Mouse (Mus musculus) CH12.LX (cell line): ENCODE measurements at regions not wholly inside any gene's neighbourhood (a gene's known extent, or its start where the extent isn't known, plus 50 kb on each side); places are given as distances from the start of the nearest gene placed in this dataset.

Experiments
- DNase-seq: peaks from one replicate; pipeline ENCODE4 v3.0.0-alpha.2; 2013; ENCODE audit errors: extremely low read depth
- H3K27ac ChIP-seq: 2 replicates; pipeline ENCODE4 v1.5.1; 2012; ENCODE audit warnings: low read depth, mild to moderate bottlenecking, control low read depth, moderate library complexity; ENCODE audit not compliant: insufficient read depth
- H3K27me3 ChIP-seq: replicated peaks from 2 replicates; pipeline ENCODE3; 2012; ENCODE audit warnings: inconsistent platforms
- H3K36me3 ChIP-seq, 2 experiments: replicated peaks in 1 of 2; 2 replicates each; pipeline versions ENCODE3 to v1.6.1; 2012; ENCODE audit warnings: inconsistent platforms in 1 of 2, low read length in 1 of 2, mild to moderate bottlenecking in 1 of 2, mixed read lengths in 1 of 2, moderate library complexity in 1 of 2; ENCODE audit not compliant: control insufficient read depth in 1 of 2, insufficient read depth in 1 of 2
- H3K4me1 ChIP-seq, 2 experiments: 2 replicates each; pipeline ENCODE4 v1.6.1; 2012; ENCODE audit warnings: inconsistent platforms in 1 of 2, moderate library complexity in 1 of 2; ENCODE audit not compliant: insufficient read depth in 2 of 2, control insufficient read depth in 1 of 2
- H3K4me2 ChIP-seq: 2 replicates; pipeline ENCODE4 v1.6.1; 2012; ENCODE audit warnings: low read depth, mild to moderate bottlenecking, control low read depth; ENCODE audit not compliant: poor library complexity, insufficient read depth, severe bottlenecking
- H3K4me3 ChIP-seq, 3 experiments: fragments of 150-350 bp in 1 of 3; sonication (generic) in 1 of 3; replicated peaks in 1 of 3; 2 replicates each; pipeline versions ENCODE3 to v1.5.1; 2011 to 2012; ENCODE audit warnings: low read depth in 2 of 3, low read length in 2 of 3, mild to moderate bottlenecking in 2 of 3, moderate library complexity in 2 of 3, control low read depth in 1 of 3, improper control_type of control experiment in 1 of 3, inconsistent platforms in 1 of 3, mixed read lengths in 1 of 3; ENCODE audit not compliant: poor library complexity in 1 of 3
- H3K79me2 ChIP-seq: replicated peaks from 2 replicates; pipeline ENCODE4 v1.6.1; 2012; ENCODE audit warnings: mild to moderate bottlenecking, moderate library complexity; ENCODE audit not compliant: control insufficient read depth, poor library complexity, insufficient read depth, severe bottlenecking; ENCODE audit errors: extremely low read depth
- H3K9ac ChIP-seq: 2 replicates; pipeline ENCODE4 v1.6.1; 2012; ENCODE audit warnings: low read depth, mild to moderate bottlenecking, control low read depth, moderate library complexity; ENCODE audit not compliant: insufficient read depth
- H3K9me3 ChIP-seq: replicated peaks from 2 replicates; pipeline ENCODE3; 2012; ENCODE audit warnings: low read length, inconsistent platforms, mixed read lengths
- BHLHE40 ChIP-seq: IDR thresholded peaks from 2 replicates; pipeline ENCODE4 v1.6.1; 2011; ENCODE audit warnings: mild to moderate bottlenecking, low read depth, low read length, improper control_type of control experiment
- CHD1 ChIP-seq: IDR thresholded peaks from 2 replicates; pipeline ENCODE4 v1.6.1; 2012; ENCODE audit warnings: low read depth, low read length, improper control_type of control experiment, inconsistent platforms
- CHD2 ChIP-seq: IDR thresholded peaks from 2 replicates; pipeline ENCODE4 v1.6.1; 2011; ENCODE audit warnings: low read length, improper control_type of control experiment
- CTCF ChIP-seq, 2 experiments: IDR thresholded peaks in 1 of 2; conservative IDR thresholded peaks in 1 of 2; 2 replicates each; pipeline ENCODE4 v1.5.1; 2011 to 2012; ENCODE audit warnings: low read depth in 2 of 2, low read length in 2 of 2, improper control_type of control experiment in 1 of 2, inconsistent platforms in 1 of 2, mild to moderate bottlenecking in 1 of 2, moderate library complexity in 1 of 2
- E2F4 ChIP-seq: IDR thresholded peaks from 2 replicates; pipeline ENCODE4 v1.6.1; 2011; ENCODE audit warnings: low read depth, low read length, improper control_type of control experiment; ENCODE audit not compliant: insufficient replicate concordance
- ELF1 ChIP-seq: IDR thresholded peaks from 2 replicates; pipeline ENCODE4 v1.6.1; 2014; ENCODE audit warnings: low read depth, mild to moderate bottlenecking, inconsistent platforms, low read length, improper control_type of control experiment
- EP300 ChIP-seq: IDR thresholded peaks from 2 replicates; pipeline ENCODE4 v1.6.1; 2011; ENCODE audit warnings: low read length, improper control_type of control experiment
- ETS1 ChIP-seq: conservative IDR thresholded peaks from 2 replicates; pipeline ENCODE4 v1.6.1; 2012; ENCODE audit warnings: low read depth, mild to moderate bottlenecking, inconsistent platforms, low read length, improper control_type of control experiment, moderate library complexity
- GABPA ChIP-seq: IDR thresholded peaks from 2 replicates; pipeline ENCODE4 v1.6.1; 2012; ENCODE audit warnings: low read depth, low read length, improper control_type of control experiment, inconsistent platforms; ENCODE audit not compliant: insufficient replicate concordance
- HCFC1 ChIP-seq: IDR thresholded peaks from 2 replicates; pipeline ENCODE4 v1.6.1; 2012; ENCODE audit warnings: low read depth, mild to moderate bottlenecking, inconsistent platforms, low read length, improper control_type of control experiment
- JUN ChIP-seq: IDR thresholded peaks from 2 replicates; pipeline ENCODE4 v1.6.1; 2011; ENCODE audit warnings: low read depth, mild to moderate bottlenecking, low read length, improper control_type of control experiment, moderate library complexity; ENCODE audit not compliant: insufficient read depth
- KAT2A ChIP-seq: IDR thresholded peaks from 2 replicates; pipeline ENCODE4 v1.6.1; 2012; ENCODE audit warnings: low read length, improper control_type of control experiment, inconsistent platforms; ENCODE audit not compliant: insufficient replicate concordance
- MAX ChIP-seq: IDR thresholded peaks from 2 replicates; pipeline ENCODE4 v1.6.1; 2011; ENCODE audit warnings: low read length, improper control_type of control experiment
- MAZ ChIP-seq: IDR thresholded peaks from 2 replicates; pipeline ENCODE4 v1.6.1; 2012; ENCODE audit warnings: low read depth, mild to moderate bottlenecking, inconsistent platforms, low read length, improper control_type of control experiment, moderate library complexity
- MEF2A ChIP-seq: IDR thresholded peaks from 2 replicates; pipeline ENCODE4 v1.6.1; 2014; ENCODE audit warnings: low read depth, mild to moderate bottlenecking, inconsistent platforms, low read length, improper control_type of control experiment, borderline replicate concordance
- MXI1 ChIP-seq: IDR thresholded peaks from 2 replicates; pipeline ENCODE4 v1.6.1; 2011; ENCODE audit warnings: mild to moderate bottlenecking, low read depth, low read length, improper control_type of control experiment
- NELFE ChIP-seq: IDR thresholded peaks from 2 replicates; pipeline ENCODE4 v1.6.1; 2011; ENCODE audit warnings: low read depth, low read length, improper control_type of control experiment
- NRF1 ChIP-seq: IDR thresholded peaks from 2 replicates; pipeline ENCODE4 v1.6.1; 2014; ENCODE audit warnings: low read depth, mild to moderate bottlenecking, inconsistent platforms, low read length, improper control_type of control experiment, moderate library complexity
- POLR2A ChIP-seq: IDR thresholded peaks from 2 replicates; pipeline ENCODE4 v1.6.1; 2011; ENCODE audit warnings: low read depth, mild to moderate bottlenecking, improper control_type of control experiment, low read length
- RAD21 ChIP-seq: IDR thresholded peaks from 2 replicates; pipeline ENCODE4 v1.6.1; 2011; ENCODE audit warnings: low read depth, mild to moderate bottlenecking, low read length, improper control_type of control experiment, moderate library complexity
- RCOR1 ChIP-seq: conservative IDR thresholded peaks from 2 replicates; pipeline ENCODE4 v1.6.1; 2012; ENCODE audit warnings: low read depth, mild to moderate bottlenecking, inconsistent platforms, low read length, improper control_type of control experiment
- SMC3 ChIP-seq: IDR thresholded peaks from 2 replicates; pipeline ENCODE4 v1.6.1; 2011; ENCODE audit warnings: low read depth, low read length, improper control_type of control experiment
- TBP ChIP-seq: conservative IDR thresholded peaks from 2 replicates; pipeline ENCODE4 v1.6.1; 2011; ENCODE audit warnings: low read depth, low read length, improper control_type of control experiment
- TCF12 ChIP-seq: IDR thresholded peaks from 2 replicates; pipeline ENCODE4 v1.6.1; 2014; ENCODE audit warnings: low read depth, mild to moderate bottlenecking, inconsistent platforms, low read length, improper control_type of control experiment
- UBTF ChIP-seq: IDR thresholded peaks from 2 replicates; pipeline ENCODE4 v1.6.1; 2012; ENCODE audit warnings: low read depth, mild to moderate bottlenecking, inconsistent platforms, low read length, improper control_type of control experiment, moderate library complexity
- USF1 ChIP-seq: IDR thresholded peaks from 2 replicates; pipeline ENCODE4 v1.6.1; 2014; ENCODE audit warnings: low read depth, mild to moderate bottlenecking, inconsistent platforms, low read length, improper control_type of control experiment
- USF2 ChIP-seq: conservative IDR thresholded peaks from 2 replicates; pipeline ENCODE4 v1.6.1; 2011; ENCODE audit warnings: low read depth, low read length, improper control_type of control experiment
- ZC3H11A ChIP-seq: IDR thresholded peaks from 2 replicates; pipeline ENCODE4 v1.6.1; 2012; ENCODE audit warnings: low read depth, mild to moderate bottlenecking, inconsistent platforms, low read length, improper control_type of control experiment
- ZKSCAN1 ChIP-seq: IDR thresholded peaks from 2 replicates; pipeline ENCODE4 v1.6.1; 2012; ENCODE audit warnings: low read depth, inconsistent platforms, low read length, improper control_type of control experiment, borderline replicate concordance
- ZMIZ1 ChIP-seq: IDR thresholded peaks from 2 replicates; pipeline ENCODE4 v1.6.1; 2012; ENCODE audit warnings: low read depth, mild to moderate bottlenecking, inconsistent platforms, low read length, improper control_type of control experiment
- dilution Hi-C: fragments of 300-500 bp; cut with MboI; formaldehyde crosslinking; loops from 2 replicates; pipeline ENCODE4 v1.14.3; 2020; ENCODE audit warnings: low sequenced_read_pairs; ENCODE audit not compliant: extremely low pct_unique_long_range_greater_than_20kb, extremely low pct_ligation_motif_present
- in situ Hi-C: fragments of 300-500 bp; cut with MboI; formaldehyde crosslinking; loops from 3 replicates; pipeline ENCODE4 v1.14.3; 2019; ENCODE audit warnings: low sequenced_read_pairs, low pct_ligation_motif_present, low pct_unique_long_range_greater_than_20kb, mixed read lengths

- Histone ChIP-seq H3K27me3 (no peaks in the 10 kb centered on the region), H3K79me2 (no peaks in the 10 kb centered on the region), H3K4me1 (peaks cover 24 to 60% of the 10 kb centered on the region in 2 experiments), H3K4me2 (peak overlapping the region; percentile 25; the same call in 1 of the 2 replicates), H3K9ac (peak overlapping the region; percentile 77), H3K9me3 (no peaks in the 10 kb centered on the region), H3K27ac (peak overlapping the region; percentile 50), H3K4me3 (no peak overlapping the region), H3K36me3 (no peaks in the 10 kb centered on the region)
- TF ChIP-seq USF2, result no peak
- TF ChIP-seq JUN, result no peak
- 0 out of 2 replicates have a peak, but pooled peaks have one; percentile 33 for TF ChIP-seq MAZ
- no peak for TF ChIP-seq ELF1
- TF ChIP-seq ZMIZ1, result no peak
- no peak for TF ChIP-seq USF1
- no peak; the same call in 1 of the 2 replicates for TF ChIP-seq SMC3
- TF ChIP-seq HCFC1, result no peak
- TF ChIP-seq BHLHE40, result no peak
- TF ChIP-seq KAT2A, result 0 out of 2 replicates have a peak, but pooled peaks have one; percentile 31
- 0 out of 2 replicates have a peak, but pooled peaks have one; percentile 27 for TF ChIP-seq TCF12
- TF ChIP-seq NRF1, result no peak
- TF ChIP-seq ETS1, result 0 out of 2 replicates have a peak, but pooled peaks have one; percentile 21
- no peak for TF ChIP-seq TBP
- TF ChIP-seq MXI1, result 0 out of 2 replicates have a peak, but pooled peaks have one; percentile 27
- in situ Hi-C loops (no loop called here), dilution Hi-C loops (no loop called here)
- DNase-seq, result no peak
Observed at GRCm38 (mm10) chr1:157001008-157001660, 61.7 kb upstream of the Ralgps2 start.

GRCm38 (mm10) chr1:156999947-157000346 lies 60.5 kb upstream of the Ralgps2 start:
- no peaks in the 10 kb centered on the region for H3K9me3 ChIP-seq
- no peaks in the 10 kb centered on the region for H3K27me3 ChIP-seq
- H3K4me3 ChIP-seq, result peak overlapping the region; percentile 11 to 46 (median 26)
- in situ Hi-C loops (loop anchor here (5.0 kb wide), 2 partner anchors 47 to 68 kb away; no protein-coding TSS in a partner anchor), dilution Hi-C loops (no loop called here)
- peak overlapping the region; percentile 42 for H3K4me2 ChIP-seq
- peak overlapping the region; percentile 77 for H3K9ac ChIP-seq
- H3K36me3 ChIP-seq, result no peaks in the 10 kb centered on the region
- peak overlapping the region; percentile 94 for H3K27ac ChIP-seq
- no peaks in the 10 kb centered on the region for H3K79me2 ChIP-seq
- DNase-seq, result no peak
- peaks cover 32 to 72% of the 10 kb centered on the region in 2 experiments for H3K4me1 ChIP-seq
- TF ChIP-seq JUN, result peak; percentile 35
- TF ChIP-seq TBP, result no peak
- TF ChIP-seq TCF12, result peak; percentile 70
- no peak for TF ChIP-seq UBTF
- peak; percentile 80 for TF ChIP-seq MEF2A
- TF ChIP-seq GABPA, result no peak
- TF ChIP-seq MAZ, result peak; percentile 69; the same call in 1 of the 2 replicates
- no peak for TF ChIP-seq ZC3H11A
- TF ChIP-seq CTCF (conservative IDR thresholded peaks at IDR 0.05 in 1 of 2, IDR thresholded peaks at IDR 0.05 in 1 of 2; ENCODE audit: low read depth in 2 of 2, low read length in 2 of 2), result no peak
- TF ChIP-seq ZMIZ1, result 0 out of 2 replicates have a peak, but pooled peaks have one; percentile 49
- TF ChIP-seq RCOR1, result peak; percentile 45
- no peak for TF ChIP-seq NELFE
- TF ChIP-seq BHLHE40, result peak; percentile 78; the same call in 1 of the 2 replicates
- peak; percentile 50 for TF ChIP-seq ETS1
- no peak for TF ChIP-seq ZKSCAN1
- no peak; the same call in 1 of the 2 replicates for TF ChIP-seq RAD21
- TF ChIP-seq E2F4, result no peak
- TF ChIP-seq MAX, result no peak
- TF ChIP-seq EP300, result peak; percentile 65
- TF ChIP-seq CHD1, result peak; percentile 63; the same call in 1 of the 2 replicates
- TF ChIP-seq CHD2, result peak; percentile 93
- TF ChIP-seq POLR2A, result peak; percentile 58
